Mouse (Mus musculus): Measurements from ENCODE around the gene Cenpb. TPM values are rescaled to one million over a fixed set of nuclear protein-coding genes. Genes with fewer than 3 reads are reported as not detected.

The Cenpb gene
- polyA plus RNA-seq, 1 experiment from 2014 or later = 16.0 TPM

- H3K36me3 ChIP-seq (ENCODE audit: control insufficient read depth, insufficient read depth) = 0 out of 2 replicates have a peak, but pooled peaks cover 2% of the 10 kb centered on the region
- H3K4me2 ChIP-seq (ENCODE audit: low read length) = no peak overlapping the region
- no peaks in the 10 kb centered on the region for H3K27me3 ChIP-seq (replicated peaks; ENCODE audit: control insufficient read depth, insufficient read depth, low read length)
- WGBS = 81% methylated on average over 7 of the region's 7 CpGs
- no peak overlapping the region for H3K27ac ChIP-seq (ENCODE audit: low read length)
- no peaks in the 10 kb centered on the region for H3K9me3 ChIP-seq (ENCODE audit: control insufficient read depth, low read length)
- no peak for ATAC-seq
- H3K4me1 ChIP-seq (replicated peaks; ENCODE audit: control insufficient read depth, insufficient read depth, low read length) = peaks cover 13% of the 10 kb centered on the region
- H3K4me3 ChIP-seq (replicated peaks; ENCODE audit: low read length) = no peak overlapping the region
- H3K9ac ChIP-seq (replicated peaks; ENCODE audit: low read depth, low read length) = no peak overlapping the region
These were observed 33.9 kb upstream of the Cenpb start for GRCm38 (mm10) chr2:131213773-131214172.

GRCm38 (mm10) chr2:131211026-131211615 lies 31.3 kb upstream of the Cenpb start:
- WGBS = 64% methylated on average over 9 of the region's 9 CpGs
- peak overlapping the region; percentile 79 for H3K4me2 ChIP-seq (ENCODE audit: low read length)
- H3K36me3 ChIP-seq (ENCODE audit: control insufficient read depth, insufficient read depth) = 0 out of 2 replicates have a peak, but pooled peaks cover 2% of the 10 kb centered on the region
- no peaks in the 10 kb centered on the region for H3K9me3 ChIP-seq (ENCODE audit: control insufficient read depth, low read length)
- H3K4me3 ChIP-seq (replicated peaks; ENCODE audit: low read length) = peak overlapping the region; percentile 78
- peak overlapping the region; percentile 91 for H3K9ac ChIP-seq (replicated peaks; ENCODE audit: low read depth, low read length)
- no peak overlapping the region for H3K27ac ChIP-seq (ENCODE audit: low read length)
- H3K4me1 ChIP-seq (replicated peaks; ENCODE audit: control insufficient read depth, insufficient read depth, low read length) = peaks cover 13% of the 10 kb centered on the region
- no peaks in the 10 kb centered on the region for H3K27me3 ChIP-seq (replicated peaks; ENCODE audit: control insufficient read depth, insufficient read depth, low read length)
- ATAC-seq = no peak

- Histone ChIP-seq H3K9ac (replicated peaks; ENCODE audit: low read depth, low read length) (peak overlapping the region; percentile 91), H3K9me3 (ENCODE audit: control insufficient read depth, low read length) (no peaks in the 10 kb centered on the region), H3K27me3 (replicated peaks; ENCODE audit: control insufficient read depth, insufficient read depth, low read length) (no peaks in the 10 kb centered on the region), H3K27ac (ENCODE audit: low read length) (peak overlapping the region; percentile 95), H3K36me3 (ENCODE audit: control insufficient read depth, insufficient read depth) (0 out of 2 replicates have a peak, but pooled peaks cover 2% of the 10 kb centered on the region), H3K4me2 (ENCODE audit: low read length) (peak overlapping the region; percentile 79), H3K4me3 (replicated peaks; ENCODE audit: low read length) (peak overlapping the region; percentile 78), H3K4me1 (replicated peaks; ENCODE audit: control insufficient read depth, insufficient read depth, low read length) (peaks cover 13% of the 10 kb centered on the region)
- WGBS = under 1% methylated on average over 50 of the region's 50 CpGs
- peak; percentile 98 for ATAC-seq
These were observed 30.3 kb upstream of the Cenpb start for GRCm38 (mm10) chr2:131209969-131210792.

GRCm38 (mm10) chr2:131209125-131209795 lies 29.4 kb upstream of the Cenpb start:
- WGBS = 79% methylated on average over 4 of the region's 4 CpGs
- peaks cover 13% of the 10 kb centered on the region for H3K4me1 ChIP-seq (replicated peaks; ENCODE audit: control insufficient read depth, insufficient read depth, low read length)
- H3K9ac ChIP-seq (replicated peaks; ENCODE audit: low read depth, low read length) = peak overlapping the region; percentile 91
- H3K9me3 ChIP-seq (ENCODE audit: control insufficient read depth, low read length) = no peaks in the 10 kb centered on the region
- H3K27me3 ChIP-seq (replicated peaks; ENCODE audit: control insufficient read depth, insufficient read depth, low read length) = no peaks in the 10 kb centered on the region
- peak overlapping the region; percentile 79 for H3K4me2 ChIP-seq (ENCODE audit: low read length)
- H3K27ac ChIP-seq (ENCODE audit: low read length) = peak overlapping the region; percentile 95
- H3K4me3 ChIP-seq (replicated peaks; ENCODE audit: low read length) = peak overlapping the region; percentile 78
- no peak for ATAC-seq
- 0 out of 2 replicates have a peak, but pooled peaks cover 2% of the 10 kb centered on the region for H3K36me3 ChIP-seq (ENCODE audit: control insufficient read depth, insufficient read depth)

GRCm38 (mm10) chr2:131208356-131208755 lies 28.5 kb upstream of the Cenpb start:
- no peaks in the 10 kb centered on the region for H3K9me3 ChIP-seq (ENCODE audit: control insufficient read depth, low read length)

GRCm38 (mm10) chr2:131206778-131207177 lies 26.9 kb upstream of the Cenpb start, which contains the start of gene Ap5s1:
Gene Ap5s1 (plus strand): TSS chr2:131207078.
- Histone ChIP-seq H3K36me3 (ENCODE audit: control insufficient read depth, insufficient read depth) (no peaks in the 10 kb centered on the region), H3K4me2 (ENCODE audit: low read length) (no peak within 1 kb of the TSS), H3K9ac (replicated peaks; ENCODE audit: low read depth, low read length) (no peak within 1 kb of the TSS), H3K27ac (ENCODE audit: low read length) (no peak within 1 kb of the TSS), H3K4me1 (replicated peaks; ENCODE audit: control insufficient read depth, insufficient read depth, low read length) (peaks cover 13% of the 10 kb centered on the region), H3K4me3 (replicated peaks; ENCODE audit: low read length) (no peak within 1 kb of the TSS), H3K27me3 (replicated peaks; ENCODE audit: control insufficient read depth, insufficient read depth, low read length) (no peaks in the 10 kb centered on the region), H3K9me3 (ENCODE audit: control insufficient read depth, low read length) (no peaks in the 10 kb centered on the region)
- ATAC-seq = no peak
- WGBS = 81% methylated on average over 4 of the region's 4 CpGs

More at GRCm38 (mm10) chr2:131208356-131208755, 28.5 kb upstream of the Cenpb start:
- Histone ChIP-seq H3K27ac (ENCODE audit: low read length) (no peak overlapping the region), H3K4me1 (replicated peaks; ENCODE audit: control insufficient read depth, insufficient read depth, low read length) (peaks cover 13% of the 10 kb centered on the region), H3K27me3 (replicated peaks; ENCODE audit: control insufficient read depth, insufficient read depth, low read length) (no peaks in the 10 kb centered on the region), H3K4me3 (replicated peaks; ENCODE audit: low read length) (no peak overlapping the region), H3K4me2 (ENCODE audit: low read length) (no peak overlapping the region), H3K9ac (replicated peaks; ENCODE audit: low read depth, low read length) (no peak overlapping the region), H3K36me3 (ENCODE audit: control insufficient read depth, insufficient read depth) (0 out of 2 replicates have a peak, but pooled peaks cover 1% of the 10 kb centered on the region)
- WGBS = 88% methylated on average over 2 of the region's 2 CpGs
- ATAC-seq = no peak

- Histone ChIP-seq H3K9ac (replicated peaks; ENCODE audit: low read depth, low read length) (no peak overlapping the region), H3K27me3 (replicated peaks; ENCODE audit: control insufficient read depth, insufficient read depth, low read length) (no peaks in the 10 kb centered on the region), H3K4me2 (ENCODE audit: low read length) (no peak overlapping the region), H3K36me3 (ENCODE audit: control insufficient read depth, insufficient read depth) (no peaks in the 10 kb centered on the region), H3K27ac (ENCODE audit: low read length) (no peak overlapping the region), H3K9me3 (ENCODE audit: control insufficient read depth, low read length) (no peaks in the 10 kb centered on the region), H3K4me1 (replicated peaks; ENCODE audit: control insufficient read depth, insufficient read depth, low read length) (peaks cover 6% of the 10 kb centered on the region), H3K4me3 (replicated peaks; ENCODE audit: low read length) (no peak overlapping the region)
- WGBS = 88% methylated on average over 8 of the region's 8 CpGs
- ATAC-seq = no peak
These were observed 25.8 kb upstream of the Cenpb start for GRCm38 (mm10) chr2:131205521-131206182.

GRCm38 (mm10) chr2:131204410-131204981 lies 24.6 kb upstream of the Cenpb start:
- Histone ChIP-seq H3K4me2 (ENCODE audit: low read length) (no peak overlapping the region), H3K27ac (ENCODE audit: low read length) (no peak overlapping the region), H3K9ac (replicated peaks; ENCODE audit: low read depth, low read length) (no peak overlapping the region), H3K4me1 (replicated peaks; ENCODE audit: control insufficient read depth, insufficient read depth, low read length) (peaks cover 2% of the 10 kb centered on the region), H3K4me3 (replicated peaks; ENCODE audit: low read length) (no peak overlapping the region), H3K9me3 (ENCODE audit: control insufficient read depth, low read length) (no peaks in the 10 kb centered on the region), H3K27me3 (replicated peaks; ENCODE audit: control insufficient read depth, insufficient read depth, low read length) (no peaks in the 10 kb centered on the region), H3K36me3 (ENCODE audit: control insufficient read depth, insufficient read depth) (no peaks in the 10 kb centered on the region)
- no peak for ATAC-seq
- WGBS = 42% methylated on average over 7 of the region's 7 CpGs
